Mouse (Mus musculus): ENCODE results near the gene Pik3r4.

DNA sequence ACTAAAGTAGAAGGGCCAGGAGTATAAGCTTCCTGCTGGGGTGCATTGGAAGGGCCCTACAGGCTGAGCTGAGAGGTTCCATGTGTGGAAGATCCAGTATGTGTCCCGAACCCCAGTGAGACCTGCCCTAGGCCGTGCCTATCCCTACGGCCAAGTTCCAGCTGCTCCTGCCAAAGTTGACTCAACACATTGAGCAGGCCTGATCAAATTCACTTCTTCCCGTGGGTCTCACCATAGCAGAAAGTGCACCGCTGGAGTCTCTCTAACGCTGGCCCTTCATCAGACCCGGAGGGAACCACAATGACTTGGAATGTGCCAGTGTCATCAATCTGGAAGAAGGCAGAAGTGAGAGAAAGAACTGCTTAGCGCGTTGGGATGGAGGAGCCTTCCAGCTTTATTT, 59.2 kb downstream of the Pik3r4 start:
- TF ChIP-seq ZC3H11A (IDR thresholded peaks at IDR 0.05; ENCODE audit: borderline replicate concordance, low read depth, low read length) (no peak), ZNF384 (IDR thresholded peaks at IDR 0.05; ENCODE audit: low read depth, low read length) (no peak), MAFK (IDR thresholded peaks at IDR 0.05; ENCODE audit: insufficient read depth, low read depth, low read length) (no peak)
